Mouse (Mus musculus) midbrain, embryonic 11.5 days (tissue): ENCODE results near the gene Orai1. TPM values are rescaled to one million over a fixed set of nuclear protein-coding genes. Genes with fewer than 3 reads are reported as not detected.

Experiments used
- polyA plus RNA-seq: library from polyadenylated mRNA; unstranded; fragments of >200 nt; fragmentation: Nextera tagmentation; extraction: Ambion mirVana; gene quantifications from 2 replicates; pipeline ENCODE4 v1.2.1, GENCODE M21; 2014

Orai1 gene
- polyA plus RNA-seq, 1 experiment from 2014 or later: 10.5 TPM

Other genes starting within 250 kb of the Orai1 start
- 18.5 and 18.6 TPM in 2 replicates for gene Camkk2, start 235.7 kb upstream of the Orai1 start, polyA plus RNA-seq
- 497 and 528 TPM in 2 replicates for gene Anapc5, start 193.7 kb upstream of the Orai1 start, polyA plus RNA-seq
- 54.9 and 65.9 TPM in 2 replicates for gene Rnf34, start 165.0 kb upstream of the Orai1 start, polyA plus RNA-seq
- gene Kdm2b, start 25.3 kb upstream of the Orai1 start, polyA plus RNA-seq: 62.4 and 62.8 TPM in 2 replicates
- not detected in 2 replicates for gene Morn3, start 31.9 kb downstream of the Orai1 start, polyA plus RNA-seq
- gene Tmem120b, start 53.3 kb downstream of the Orai1 start, polyA plus RNA-seq: 7.6 and 7.9 TPM in 2 replicates
- gene Rhof, start 117.6 kb downstream of the Orai1 start, polyA plus RNA-seq: 1.6 TPM in 2 replicates
- gene Setd1b, start 127.1 kb downstream of the Orai1 start, polyA plus RNA-seq: 9.8 and 10.0 TPM in 2 replicates
- gene Psmd9, start 154.3 kb downstream of the Orai1 start, polyA plus RNA-seq: 59.6 and 60.7 TPM in 2 replicates
- gene Hpd, start 167.7 kb downstream of the Orai1 start, polyA plus RNA-seq: not detected in 2 replicates
- gene Wdr66, start 237.0 kb downstream of the Orai1 start, polyA plus RNA-seq: 4.7 and 5.5 TPM in 2 replicates